Mouse (Mus musculus) lung, embryonic 14.5 days (tissue): Measurements from ENCODE around the gene Ltb. TPM values are rescaled to one million over a fixed set of nuclear protein-coding genes. Genes with fewer than 3 reads are reported as not detected.
A peak's percentile ranks its signal among the peaks of the same experiment; 100 is the strongest.

Experiments used
- ATAC-seq: fragments of 200-750 bp; cut with Nextera tagmentation; 2 replicates; pipeline ENCODE4 v1.8.0; 2017; ENCODE audit warnings: mild to moderate bottlenecking, moderate TSS enrichment, moderate library complexity; ENCODE audit not compliant: insufficient read depth
- DNase-seq: peaks from one replicate; pipeline ENCODE4 v3.0.0-alpha.2; 2015
- H3K27ac ChIP-seq: fragments of 300-500 bp; sonication (generic); 2 replicates; pipeline ENCODE4 v1.5.1; 2014; ENCODE audit warnings: low read depth, mild to moderate bottlenecking, moderate library complexity
- H3K27me3 ChIP-seq: fragments of 300-500 bp; sonication (generic); 2 replicates; pipeline ENCODE4 v1.6.1; 2014; ENCODE audit warnings: low read length, control low read depth; ENCODE audit not compliant: insufficient read depth
- H3K36me3 ChIP-seq: fragments of 300-500 bp; sonication (generic); 2 replicates; pipeline ENCODE4 v1.6.1; 2014; ENCODE audit warnings: control low read depth; ENCODE audit not compliant: insufficient read depth
- H3K4me1 ChIP-seq: fragments of 300-500 bp; sonication (generic); 2 replicates; pipeline ENCODE4 v1.6.1; 2014; ENCODE audit warnings: antibody characterized with exemption, control low read depth; ENCODE audit not compliant: insufficient read depth
- H3K4me2 ChIP-seq: fragments of 300-500 bp; sonication (generic); 2 replicates; pipeline ENCODE4 v1.6.1; 2014; ENCODE audit warnings: mild to moderate bottlenecking
- H3K4me3 ChIP-seq: fragments of 300-500 bp; sonication (generic); 2 replicates; pipeline ENCODE4 v1.5.1; 2014; ENCODE audit warnings: low read depth, low read length
- H3K9ac ChIP-seq: fragments of 300-500 bp; sonication (generic); 2 replicates; pipeline ENCODE4 v1.6.1; 2014
- H3K9me3 ChIP-seq: fragments of 300-500 bp; sonication (generic); 2 replicates; pipeline ENCODE4 v1.6.1; 2016; ENCODE audit warnings: low read depth, low read length, control low read depth
- CTCF ChIP-seq: IDR thresholded peaks from 2 replicates; pipeline ENCODE4 v1.5.1; 2016; ENCODE audit warnings: antibody characterized with exemption, low read depth
- WGBS: fragments of 180-500 bp; shearing (Covaris S2); extraction: QIAGEN DNeasy Blood & Tissue Kit; methylation state at CpG from one replicate; pipeline ENCODE4 v1.1.7; 2014; 5-methylcytosine and 5-hydroxymethylcytosine counted together
- polyA plus RNA-seq: library from polyadenylated mRNA; unstranded; fragments of >200 nt; fragmentation: Nextera tagmentation; extraction: Ambion mirVana; gene quantifications from 2 replicates; pipeline ENCODE4 v1.2.1, GENCODE M21; 2014

The Ltb gene
- polyA plus RNA-seq, 1 experiment from 2014 or later, result not detected

DNA sequence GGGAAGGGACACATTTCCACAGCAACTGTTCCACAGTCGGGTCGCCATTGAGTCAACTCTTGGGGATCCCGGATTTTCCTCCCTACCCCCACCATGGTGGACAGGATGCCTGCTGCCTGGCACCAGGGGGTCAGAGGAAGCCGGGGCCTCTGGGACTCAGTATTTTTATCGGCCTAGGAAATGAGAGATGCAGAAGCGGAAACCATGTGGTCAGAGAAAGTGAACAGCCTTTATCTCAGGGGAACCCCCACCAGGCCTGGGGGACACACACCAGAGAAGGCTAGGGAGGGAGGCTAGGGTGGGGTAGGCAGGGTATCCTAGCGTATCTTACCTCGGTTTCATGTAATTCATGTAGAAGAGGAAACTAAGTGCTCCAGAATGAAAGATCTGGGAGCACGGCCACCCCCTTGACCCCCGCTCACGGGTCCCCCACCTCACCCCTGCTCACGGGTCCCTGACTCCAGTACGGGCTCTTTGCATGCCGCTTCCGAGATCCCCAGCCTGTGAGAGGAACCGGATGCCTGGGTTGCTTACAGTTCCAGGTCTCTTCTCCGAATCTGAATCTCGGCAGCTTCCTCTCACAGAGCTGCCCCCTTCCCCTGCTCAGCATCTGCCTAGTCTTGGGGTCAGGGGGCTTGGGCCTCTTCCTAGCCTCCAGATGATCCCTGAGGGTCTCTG is 24.4 kb downstream of the Ltb start:
- peak overlapping the region; percentile 46 for H3K27ac ChIP-seq
- WGBS, result 64% methylated on average over 18 of the region's 18 CpGs

DNA sequence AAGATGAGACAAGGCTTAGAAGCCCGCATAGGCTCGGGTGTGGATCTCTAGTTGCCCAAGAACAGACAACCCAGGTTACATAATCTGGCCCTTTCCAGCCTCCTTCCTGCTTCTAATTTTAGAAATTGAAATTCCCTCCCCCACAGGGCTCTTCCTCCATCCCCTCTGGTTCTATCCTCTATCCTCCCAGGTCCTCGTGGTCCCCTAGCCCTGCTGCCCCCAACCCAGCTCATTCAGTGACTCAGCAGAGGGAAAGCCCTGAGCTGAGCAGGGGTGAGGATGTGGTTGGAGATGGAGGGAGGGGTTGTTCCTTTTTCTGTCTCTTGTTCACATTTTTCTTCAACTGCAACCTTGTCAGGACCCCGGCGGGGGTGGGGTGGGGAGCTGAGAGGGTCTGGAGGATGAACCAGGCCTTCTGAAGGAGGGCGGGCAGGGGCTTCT is 25.4 kb downstream of the Ltb start:
- TF ChIP-seq CTCF, result no peak
- no peak overlapping the region for H3K9ac ChIP-seq
- DNase-seq (no peak), ATAC-seq (no peak)
- no peaks in the 10 kb centered on the region for H3K9me3 ChIP-seq
- 0 out of 2 replicates have a peak overlapping the region, but pooled peaks have one; percentile 32 for H3K27ac ChIP-seq
- H3K27me3 ChIP-seq, result no peaks in the 10 kb centered on the region
- H3K36me3 ChIP-seq, result peaks cover 23% of the 10 kb centered on the region
- H3K4me3 ChIP-seq, result no peak overlapping the region
- H3K4me2 ChIP-seq, result no peak overlapping the region
- no peaks in the 10 kb centered on the region for H3K4me1 ChIP-seq
- WGBS, result 66% methylated on average over 6 of the region's 6 CpGs

More for the DNA sequence above, 24.4 kb downstream of the Ltb start:
- no peaks in the 10 kb centered on the region for H3K9me3 ChIP-seq
- ATAC-seq (peak; percentile 58; the same call in 1 of the 2 replicates), DNase-seq (peak; percentile 61)
- no peak for TF ChIP-seq CTCF
- H3K4me1 ChIP-seq, result no peaks in the 10 kb centered on the region
- no peak overlapping the region for H3K4me3 ChIP-seq
- 0 out of 2 replicates have a peak overlapping the region, but pooled peaks have one; percentile 13 for H3K9ac ChIP-seq
- 0 out of 2 replicates have a peak overlapping the region, but pooled peaks have one; percentile 23 for H3K4me2 ChIP-seq
- H3K27me3 ChIP-seq, result no peaks in the 10 kb centered on the region
- H3K36me3 ChIP-seq, result peaks cover 23% of the 10 kb centered on the region

DNA sequence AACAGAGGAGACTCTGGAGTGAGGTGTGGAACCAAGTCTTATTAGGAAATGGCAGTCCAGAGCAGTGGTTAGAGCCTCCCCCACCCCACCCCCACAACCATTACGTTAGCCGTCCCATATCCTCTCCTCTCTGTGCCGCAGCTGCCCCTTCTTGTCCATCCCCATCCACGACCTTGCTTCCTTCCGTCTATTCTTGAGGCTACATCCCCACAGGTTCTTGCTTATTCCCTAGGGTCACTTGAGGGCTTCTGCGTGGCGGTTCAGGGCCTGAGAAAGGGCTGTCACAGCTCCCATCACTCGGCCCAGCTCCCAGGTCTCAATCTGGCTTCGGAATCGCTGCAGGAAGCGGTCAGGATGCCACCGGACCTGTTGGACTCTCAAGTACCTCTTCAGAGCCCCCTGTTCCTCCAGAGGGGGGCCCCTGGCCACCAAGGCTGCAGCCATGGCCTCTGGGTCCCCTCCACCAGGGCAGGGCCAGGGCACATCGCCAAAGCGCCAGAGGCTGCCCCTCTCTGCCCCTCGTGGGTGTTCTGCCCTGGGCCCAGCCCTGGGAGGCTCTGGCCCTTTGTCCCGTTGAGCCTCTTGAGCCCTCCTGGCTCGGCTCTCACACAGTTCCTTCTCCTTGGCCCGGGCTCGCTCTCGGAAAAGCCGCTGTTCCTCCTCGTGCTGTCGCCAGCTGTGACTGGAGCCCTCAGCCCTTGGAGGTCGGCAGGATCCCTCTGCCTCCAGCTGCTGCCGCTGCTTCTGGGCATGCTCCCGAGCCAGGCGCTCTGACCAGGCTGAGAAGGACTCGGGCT is 26.1 kb downstream of the Ltb start, which contains the start of gene Gm16181:
Gm16181 (plus strand) TSS at position 679 of the 797 bp plus-strand sequence.
- TF ChIP-seq CTCF, result no peak
- Histone ChIP-seq H3K27me3 (no peaks in the 10 kb centered on the region), H3K4me1 (no peaks in the 10 kb centered on the region), H3K36me3 (peaks cover 27% of the 10 kb centered on the region), H3K4me3 (no peak within 1 kb of the TSS), H3K9me3 (no peaks in the 10 kb centered on the region), H3K9ac (peak within 1 kb of the TSS; percentile 20; the same call in 1 of the 2 replicates), H3K27ac (peak within 1 kb of the TSS; percentile 78; the same call in 1 of the 2 replicates), H3K4me2 (no peak within 1 kb of the TSS)
- 54% methylated on average over 28 of the region's 28 CpGs for WGBS
- DNase-seq (peak; percentile 61), ATAC-seq (peak; percentile 50)

DNA sequence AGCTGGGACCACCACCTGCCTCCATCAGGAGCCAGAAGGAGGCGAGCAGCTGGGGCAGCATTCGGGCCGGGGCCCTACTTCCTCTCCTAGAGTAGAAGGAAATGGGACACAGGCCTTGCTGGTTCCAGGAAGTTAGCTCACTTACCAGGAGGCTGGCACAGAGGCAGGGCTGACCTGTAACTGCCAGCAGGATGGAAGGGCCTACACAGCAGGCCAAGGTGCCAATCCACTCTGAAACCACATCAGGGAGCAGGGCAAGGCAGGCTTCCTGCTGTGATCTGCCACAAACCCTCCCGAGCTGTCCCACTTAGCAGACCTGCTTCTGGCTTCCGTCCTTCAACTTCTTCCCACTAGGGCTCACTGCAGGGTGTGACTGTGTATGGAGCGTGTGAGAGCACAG is 28.1 kb downstream of the Ltb start:
- Histone ChIP-seq H3K4me3 (no peak overlapping the region), H3K9ac (no peak overlapping the region), H3K27me3 (no peaks in the 10 kb centered on the region), H3K27ac (peak overlapping the region; percentile 52; the same call in 1 of the 2 replicates), H3K4me2 (no peak overlapping the region), H3K4me1 (no peaks in the 10 kb centered on the region), H3K9me3 (no peaks in the 10 kb centered on the region), H3K36me3 (peaks cover 34% of the 10 kb centered on the region)
- no peak for ATAC-seq
- no peak; the same call in 1 of the 2 replicates for TF ChIP-seq CTCF
- WGBS, result 57% methylated on average over 6 of the region's 6 CpGs
- DNase-seq, result peak; percentile 45

DNA sequence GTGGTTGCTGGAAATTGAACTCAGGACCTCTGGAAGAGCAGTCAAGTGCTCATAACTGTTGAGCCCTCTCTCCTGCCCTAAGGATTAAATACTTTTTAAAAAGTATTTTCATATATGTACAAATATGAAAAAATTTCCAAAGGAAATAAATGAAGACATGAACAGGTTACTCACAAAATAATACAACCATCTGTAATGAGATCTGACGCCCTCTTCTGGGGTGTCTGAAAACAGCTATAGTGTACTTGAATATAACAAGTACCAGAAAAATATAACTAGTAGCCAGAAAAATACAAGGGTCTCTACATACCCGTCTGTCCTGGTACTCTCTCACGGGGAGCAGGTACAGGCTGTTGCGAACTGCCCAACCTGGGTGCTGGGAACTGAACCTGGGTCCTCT is 30.4 kb downstream of the Ltb start:
- Histone ChIP-seq H3K27ac (no peak overlapping the region), H3K9ac (no peak overlapping the region), H3K4me2 (no peak overlapping the region), H3K4me3 (no peak overlapping the region), H3K4me1 (no peaks in the 10 kb centered on the region), H3K36me3 (peaks cover 50% of the 10 kb centered on the region), H3K9me3 (no peaks in the 10 kb centered on the region), H3K27me3 (no peaks in the 10 kb centered on the region)
- 96% methylated on average over 4 of the region's 4 CpGs for WGBS
- TF ChIP-seq CTCF, result no peak
- DNase-seq (no peak), ATAC-seq (no peak)

DNA sequence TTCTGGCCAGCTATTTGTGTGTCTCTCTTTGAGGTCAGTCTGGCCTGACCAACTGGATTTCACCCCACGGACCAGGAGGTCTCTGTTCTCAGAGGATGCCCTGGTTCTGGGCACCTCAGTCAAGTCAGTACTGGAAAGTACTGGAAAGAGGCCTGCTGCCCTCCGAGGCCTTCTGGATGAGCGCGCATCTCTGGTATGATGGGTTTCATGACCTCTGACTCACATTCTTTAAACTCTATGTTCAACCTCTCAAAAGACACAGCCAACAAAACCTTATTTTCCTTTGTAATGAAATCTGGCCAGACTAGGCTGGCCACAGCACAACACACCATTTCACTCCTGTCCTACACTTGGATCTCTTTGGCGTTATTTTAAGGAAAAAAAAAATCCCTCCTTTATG is 31.2 kb downstream of the Ltb start:
- Histone ChIP-seq H3K36me3 (peaks cover 48% of the 10 kb centered on the region), H3K4me1 (no peaks in the 10 kb centered on the region), H3K9ac (no peak overlapping the region), H3K27ac (no peak overlapping the region), H3K27me3 (no peaks in the 10 kb centered on the region), H3K4me2 (no peak overlapping the region), H3K9me3 (no peaks in the 10 kb centered on the region), H3K4me3 (no peak overlapping the region)
- no peak for TF ChIP-seq CTCF
- ATAC-seq, result no peak
- no peak for DNase-seq
- 94% methylated on average over 5 of the region's 5 CpGs for WGBS

DNA sequence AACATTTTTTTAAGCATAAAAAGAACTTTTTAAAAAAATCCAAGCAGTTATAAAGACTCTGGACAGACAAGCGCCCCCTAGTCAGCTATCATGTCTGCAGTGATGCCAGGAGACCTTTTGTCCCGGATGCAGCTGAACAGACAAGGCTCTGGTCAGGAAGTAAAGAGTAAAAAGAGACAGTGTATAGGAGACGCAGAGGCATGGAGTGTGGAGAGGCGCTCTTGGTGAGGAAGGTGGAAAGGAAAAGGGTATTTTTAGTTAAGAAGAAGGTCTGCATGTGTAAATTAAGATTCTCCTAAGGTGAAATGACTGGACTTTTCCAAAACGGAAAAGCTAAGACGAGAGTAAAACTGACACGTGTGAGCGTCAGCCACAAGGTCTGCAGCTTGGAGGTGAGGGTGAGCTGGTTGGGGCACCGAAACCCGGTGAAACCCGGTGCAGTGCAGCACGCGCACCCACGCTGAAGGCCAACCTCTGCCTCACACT is 32.4 kb downstream of the Ltb start:
- Histone ChIP-seq H3K36me3 (peaks cover 52% of the 10 kb centered on the region), H3K9me3 (no peaks in the 10 kb centered on the region), H3K4me2 (no peak overlapping the region), H3K4me3 (no peak overlapping the region), H3K27ac (no peak overlapping the region), H3K4me1 (no peaks in the 10 kb centered on the region), H3K9ac (no peak overlapping the region), H3K27me3 (no peaks in the 10 kb centered on the region)
- DNase-seq (peak; percentile 37), ATAC-seq (no peak)
- 72% methylated on average over 14 of the region's 14 CpGs for WGBS
- 0 out of 2 replicates have a peak, but pooled peaks have one; percentile 5 for TF ChIP-seq CTCF
